Mouse (Mus musculus) spleen, adult 2 months (tissue): ENCODE results near the gene Mfge8. TPM values are rescaled to one million over a fixed set of nuclear protein-coding genes. Genes with fewer than 3 reads are reported as not detected.

ENCODE experiments used
- DNase-seq, 2 experiments: peaks; one replicate each; pipeline versions ENCODE4 v3.0.0 to v3.0.0-alpha.2; 2012 to 2021; ENCODE audit warnings: low spot score in 2 of 2, low read depth in 1 of 2
- H3K27ac ChIP-seq: fragments of 200-500 bp; 2 replicates; pipeline ENCODE4 v1.5.1; 2012; ENCODE audit warnings: low read length, inconsistent platforms; ENCODE audit not compliant: insufficient read depth
- H3K27me3 ChIP-seq: fragments of 200-500 bp; 2 replicates; pipeline ENCODE4 v1.6.1; 2012; ENCODE audit warnings: mild to moderate bottlenecking, moderate library complexity, low read length, inconsistent platforms; ENCODE audit not compliant: control insufficient read depth, insufficient read depth
- H3K36me3 ChIP-seq: fragments of 200-500 bp; 2 replicates; pipeline ENCODE4 v1.6.1; 2012; ENCODE audit warnings: mild to moderate bottlenecking, low read length, inconsistent platforms; ENCODE audit not compliant: control insufficient read depth, insufficient read depth
- H3K4me1 ChIP-seq: fragments of 200-500 bp; 2 replicates; pipeline ENCODE4 v1.6.1; 2011; ENCODE audit warnings: inconsistent platforms; ENCODE audit not compliant: control insufficient read depth, insufficient read depth, insufficient read length
- H3K4me3 ChIP-seq: fragments of 200-500 bp; 2 replicates; pipeline ENCODE4 v1.5.1; 2011; ENCODE audit warnings: mild to moderate bottlenecking, inconsistent platforms; ENCODE audit not compliant: insufficient read depth, insufficient read length; ENCODE audit errors: extremely low read depth
- CTCF ChIP-seq: fragments of 200-500 bp; IDR thresholded peaks from 2 replicates; pipeline ENCODE4 v1.5.1; 2011; ENCODE audit warnings: mild to moderate bottlenecking, inconsistent platforms; ENCODE audit not compliant: insufficient read depth, insufficient read length, insufficient replicate concordance; ENCODE audit errors: extremely low read depth
- POLR2A ChIP-seq: fragments of 200-500 bp; IDR thresholded peaks from 2 replicates; pipeline ENCODE4 v1.6.1; 2011; ENCODE audit warnings: low read depth, low read length, inconsistent platforms
- WGBS: fragments of 180-500 bp; shearing (Covaris S2); methylation state at CpG from one replicate; pipeline ENCODE4 v1.1.7; 2018; 5-methylcytosine and 5-hydroxymethylcytosine counted together
- polyA plus RNA-seq: library from polyadenylated mRNA; depleted of rRNA; stranded (reverse); fragments of >200 nt; gene quantifications from 2 replicates; pipeline ENCODE4 v1.2.3, GENCODE M21; 2012; rRNA removed

Gene Mfge8
- polyA plus RNA-seq, 1 experiment = 799 TPM

- Histone ChIP-seq H3K27ac (no peak overlapping the region), H3K4me1 (no peaks in the 10 kb centered on the region), H3K36me3 (no peaks in the 10 kb centered on the region), H3K4me3 (no peak overlapping the region), H3K27me3 (no peaks in the 10 kb centered on the region)
- 34% methylated on average over 8 of the region's 8 CpGs for WGBS
- TF ChIP-seq CTCF (no peak), POLR2A (no peak)
- no peak for DNase-seq
Measured at GRCm38 (mm10) chr7:79129883-79130282, 19.0 kb downstream of the Mfge8 start.

- no peak overlapping the region for H3K4me3 ChIP-seq
- whole genome bisulfite sequencing = 78% methylated on average over 5 of the region's 5 CpGs
- TF ChIP-seq POLR2A (no peak), CTCF (no peak)
Measured at GRCm38 (mm10) chr7:79123465-79123864, 25.4 kb downstream of the Mfge8 start.

GRCm38 (mm10) chr7:79113848-79114247 is 35.0 kb downstream of the Mfge8 start:
- Histone ChIP-seq H3K4me1 (no peaks in the 10 kb centered on the region), H3K27me3 (no peaks in the 10 kb centered on the region), H3K27ac (no peak overlapping the region), H3K4me3 (no peak overlapping the region), H3K36me3 (no peaks in the 10 kb centered on the region)
- 59% methylated on average over 4 of the region's 4 CpGs for WGBS
- DNase-seq = no peak
- TF ChIP-seq CTCF = no peak
- no peak for TF ChIP-seq POLR2A

More at GRCm38 (mm10) chr7:79123465-79123864, 25.4 kb downstream of the Mfge8 start:
- Histone ChIP-seq H3K4me1 (no peaks in the 10 kb centered on the region), H3K27me3 (no peaks in the 10 kb centered on the region), H3K27ac (no peak overlapping the region), H3K36me3 (no peaks in the 10 kb centered on the region)
- no peak for DNase-seq

- no peak for DNase-seq
- no peaks in the 10 kb centered on the region for H3K4me1 ChIP-seq
- WGBS = 86% methylated on average over 5 of the region's 5 CpGs
- no peaks in the 10 kb centered on the region for H3K27me3 ChIP-seq
- no peaks in the 10 kb centered on the region for H3K36me3 ChIP-seq
- no peak overlapping the region for H3K4me3 ChIP-seq
- H3K27ac ChIP-seq = no peak overlapping the region
- TF ChIP-seq POLR2A (no peak), CTCF (no peak)
Measured at GRCm38 (mm10) chr7:79096492-79096891, 52.4 kb downstream of the Mfge8 start.

- H3K27me3 ChIP-seq = no peaks in the 10 kb centered on the region
- WGBS = 63% methylated on average over 4 of the region's 4 CpGs
- no peak overlapping the region for H3K27ac ChIP-seq
- no peak overlapping the region for H3K4me3 ChIP-seq
- no peaks in the 10 kb centered on the region for H3K4me1 ChIP-seq
- no peak for DNase-seq
- H3K36me3 ChIP-seq = no peaks in the 10 kb centered on the region
- TF ChIP-seq POLR2A = no peak
- no peak for TF ChIP-seq CTCF
Measured at GRCm38 (mm10) chr7:79089111-79089510, 59.7 kb downstream of the Mfge8 start.

Other genes with a start within 250 kb of the Mfge8 start
- 205 and 302 TPM in 2 replicates for gene Isg20, start 235.6 kb downstream of the Mfge8 start, polyA plus RNA-seq
- 0.02 TPM in 1 of 2 replicates, not detected in the other for gene Acan, start 95.6 kb downstream of the Mfge8 start, polyA plus RNA-seq
- gene Hapln3, start 18.0 kb downstream of the Mfge8 start, polyA plus RNA-seq = 0.90 and 1.5 TPM in 2 replicates
- gene Abhd2, start 124.1 kb upstream of the Mfge8 start, polyA plus RNA-seq = 12.8 and 13.5 TPM in 2 replicates
- not detected in 2 replicates for gene Rlbp1, start 238.0 kb upstream of the Mfge8 start, polyA plus RNA-seq
- gene Fanci, start 242.9 kb upstream of the Mfge8 start, polyA plus RNA-seq = 0.99 and 2.4 TPM in 2 replicates